Mouse (Mus musculus) intestine, postnatal 0 days (tissue): ENCODE measurements around the gene Arhgap22. TPM values are rescaled to one million over a fixed set of nuclear protein-coding genes. Genes with fewer than 3 reads are reported as not detected.

ENCODE experiments used
- ATAC-seq: fragments of 200-750 bp; cut with Nextera tagmentation; 2 replicates; pipeline ENCODE4 v1.8.0; 2017; ENCODE audit warnings: mild to moderate bottlenecking, moderate TSS enrichment, moderate library complexity
- H3K27ac ChIP-seq: fragments of 300-500 bp; sonication (generic); 2 replicates; pipeline ENCODE4 v1.5.1; 2014; ENCODE audit warnings: mild to moderate bottlenecking, low read depth, low read length, moderate library complexity
- H3K27me3 ChIP-seq: fragments of 300-500 bp; sonication (generic); replicated peaks from 2 replicates; pipeline ENCODE4 v1.6.1; 2014; ENCODE audit warnings: low read length, mixed read lengths; ENCODE audit not compliant: control insufficient read depth, insufficient read depth
- H3K36me3 ChIP-seq: fragments of 300-500 bp; sonication (generic); 2 replicates; pipeline ENCODE4 v1.6.1; 2014; ENCODE audit warnings: mild to moderate bottlenecking, moderate library complexity; ENCODE audit not compliant: control insufficient read depth, insufficient read depth
- H3K4me1 ChIP-seq: fragments of 300-500 bp; sonication (generic); replicated peaks from 2 replicates; pipeline ENCODE4 v1.6.1; 2014; ENCODE audit warnings: antibody characterized with exemption, low read length, mixed read lengths; ENCODE audit not compliant: control insufficient read depth, insufficient read depth
- H3K4me2 ChIP-seq: fragments of 300-500 bp; sonication (generic); replicated peaks from 2 replicates; pipeline ENCODE4 v1.6.1; 2014; ENCODE audit warnings: low read depth, mild to moderate bottlenecking, moderate library complexity
- H3K4me3 ChIP-seq: fragments of 300-500 bp; sonication (generic); 2 replicates; pipeline ENCODE4 v1.5.1; 2014; ENCODE audit warnings: low read depth, low read length
- H3K9ac ChIP-seq: fragments of 300-500 bp; sonication (generic); 2 replicates; pipeline ENCODE4 v1.6.1; 2014; ENCODE audit warnings: mild to moderate bottlenecking, low read depth, low read length
- H3K9me3 ChIP-seq: fragments of 300-500 bp; sonication (generic); 2 replicates; pipeline ENCODE4 v1.6.1; 2016; ENCODE audit warnings: mixed run types; ENCODE audit not compliant: control insufficient read depth
- CTCF ChIP-seq: sonication (generic); IDR thresholded peaks from 2 replicates; pipeline ENCODE4 v1.5.1; 2016; ENCODE audit warnings: low read depth, mild to moderate bottlenecking, control low read depth, antibody characterized with exemption, moderate library complexity
- WGBS: fragments of 180-500 bp; shearing (Covaris S2); extraction: QIAGEN DNeasy Blood & Tissue Kit; methylation state at CpG from one replicate; pipeline ENCODE4 v1.1.7; 2014; 5-methylcytosine and 5-hydroxymethylcytosine counted together
- polyA plus RNA-seq: library from polyadenylated mRNA; unstranded; fragments of >200 nt; fragmentation: Nextera tagmentation; extraction: Ambion mirVana; gene quantifications from 2 replicates; pipeline ENCODE4 v1.2.1, GENCODE M21; 2015

Gene Arhgap22
- polyA plus RNA-seq, 1 experiment from 2014 or later, result 1.9 TPM

GRCm38 (mm10) chr14:33240400-33240799 is 26.6 kb downstream of the Arhgap22 start:
- Histone ChIP-seq H3K4me1 (no peaks in the 10 kb centered on the region), H3K36me3 (no peaks in the 10 kb centered on the region), H3K4me2 (no peak overlapping the region), H3K9ac (no peak overlapping the region), H3K27ac (no peak overlapping the region), H3K27me3 (no peaks in the 10 kb centered on the region), H3K9me3 (no peaks in the 10 kb centered on the region), H3K4me3 (no peak overlapping the region)
- ATAC-seq, result no peak
- no peak for TF ChIP-seq CTCF
- WGBS, result 73% methylated on average over 2 of the region's 2 CpGs

GRCm38 (mm10) chr14:33243261-33243660 is 29.4 kb downstream of the Arhgap22 start:
- Histone ChIP-seq H3K4me3 (no peak overlapping the region), H3K27me3 (no peaks in the 10 kb centered on the region), H3K27ac (no peak overlapping the region), H3K9ac (no peak overlapping the region), H3K36me3 (no peaks in the 10 kb centered on the region), H3K4me1 (no peaks in the 10 kb centered on the region), H3K9me3 (no peaks in the 10 kb centered on the region), H3K4me2 (no peak overlapping the region)
- ATAC-seq, result no peak
- no peak for TF ChIP-seq CTCF
- 50% methylated on average over 2 of the region's 2 CpGs for WGBS

GRCm38 (mm10) chr14:33244519-33244918 is 30.7 kb downstream of the Arhgap22 start:
- WGBS, result 52% methylated on average over 3 of the region's 3 CpGs
- H3K27me3 ChIP-seq, result no peaks in the 10 kb centered on the region
- no peaks in the 10 kb centered on the region for H3K9me3 ChIP-seq
- no peak for ATAC-seq
- H3K4me2 ChIP-seq, result no peak overlapping the region
- no peak overlapping the region for H3K27ac ChIP-seq
- TF ChIP-seq CTCF, result no peak
- no peak overlapping the region for H3K9ac ChIP-seq
- H3K4me3 ChIP-seq, result no peak overlapping the region
- H3K36me3 ChIP-seq, result no peaks in the 10 kb centered on the region
- H3K4me1 ChIP-seq, result no peaks in the 10 kb centered on the region

GRCm38 (mm10) chr14:33244946-33245345 is 31.1 kb downstream of the Arhgap22 start:
- Histone ChIP-seq H3K27me3 (no peaks in the 10 kb centered on the region), H3K4me1 (no peaks in the 10 kb centered on the region), H3K36me3 (no peaks in the 10 kb centered on the region), H3K4me3 (no peak overlapping the region), H3K9ac (no peak overlapping the region), H3K27ac (no peak overlapping the region), H3K4me2 (no peak overlapping the region), H3K9me3 (no peaks in the 10 kb centered on the region)
- no peak for TF ChIP-seq CTCF
- no peak for ATAC-seq
- 69% methylated on average over 2 of the region's 2 CpGs for WGBS

GRCm38 (mm10) chr14:33246476-33246875 is 32.6 kb downstream of the Arhgap22 start:
- peak; percentile 47 for TF ChIP-seq CTCF
- H3K27me3 ChIP-seq, result no peaks in the 10 kb centered on the region
- no peaks in the 10 kb centered on the region for H3K9me3 ChIP-seq
- 55% methylated on average over 8 of the region's 8 CpGs for WGBS
- no peak overlapping the region for H3K27ac ChIP-seq
- H3K4me2 ChIP-seq, result no peak overlapping the region
- H3K9ac ChIP-seq, result no peak overlapping the region
- no peaks in the 10 kb centered on the region for H3K36me3 ChIP-seq
- no peak for ATAC-seq
- no peak overlapping the region for H3K4me3 ChIP-seq
- no peaks in the 10 kb centered on the region for H3K4me1 ChIP-seq

GRCm38 (mm10) chr14:33247623-33248022 is 33.8 kb downstream of the Arhgap22 start:
- Histone ChIP-seq H3K27ac (no peak overlapping the region), H3K9me3 (no peaks in the 10 kb centered on the region), H3K4me2 (no peak overlapping the region), H3K27me3 (no peaks in the 10 kb centered on the region), H3K36me3 (no peaks in the 10 kb centered on the region), H3K4me3 (no peak overlapping the region), H3K4me1 (no peaks in the 10 kb centered on the region), H3K9ac (no peak overlapping the region)
- WGBS, result 39% methylated on average over 11 of the region's 11 CpGs
- ATAC-seq, result no peak
- TF ChIP-seq CTCF, result no peak

GRCm38 (mm10) chr14:33248741-33249140 is 34.9 kb downstream of the Arhgap22 start:
- H3K4me1 ChIP-seq, result no peaks in the 10 kb centered on the region
- no peaks in the 10 kb centered on the region for H3K9me3 ChIP-seq
- no peak for ATAC-seq
- H3K27ac ChIP-seq, result no peak overlapping the region
- no peak for TF ChIP-seq CTCF
- no peak overlapping the region for H3K4me3 ChIP-seq
- H3K36me3 ChIP-seq, result no peaks in the 10 kb centered on the region
- H3K4me2 ChIP-seq, result no peak overlapping the region
- H3K27me3 ChIP-seq, result no peaks in the 10 kb centered on the region
- H3K9ac ChIP-seq, result no peak overlapping the region
- 81% methylated on average over 5 of the region's 5 CpGs for WGBS
